In the genomic region with DNA sequence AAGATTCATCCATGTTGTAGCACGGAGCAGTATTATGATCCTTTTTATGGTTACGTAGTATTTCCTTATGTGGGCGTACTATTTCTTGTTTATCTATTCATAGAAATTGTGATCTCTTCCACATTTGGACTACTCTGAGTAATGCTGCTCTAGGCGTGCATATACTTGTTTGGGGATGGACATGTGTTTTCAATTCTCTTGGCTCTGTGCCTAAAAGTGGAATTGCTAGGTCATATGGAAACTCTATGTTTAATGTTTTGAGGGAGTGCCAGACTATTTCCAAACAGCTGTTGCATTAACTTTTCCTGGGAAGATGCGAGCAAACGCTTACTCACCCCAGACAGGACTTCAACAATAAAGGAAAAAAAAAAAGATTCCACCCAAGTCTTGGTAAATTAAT, we compare ENCODE assay signal across 23 mouse cellular contexts.
A peak's percentile ranks its signal among the peaks of the same experiment; 100 is the strongest.
DNase-seq lines count a peak whose midpoint lies in the region; ATAC-seq lines count a peak whose summit lies in the region.
"Had no signal": no experiment of that assay in that cellular context is flagged by ENCODE, and none has a peak within 500 bp of the region (broad histone marks: within the 10 kb centered on the region; RNA-seq: fewer than 3 reads in every experiment).

No protein-coding gene starts in this region.

- H3K4me3 ChIP-seq in lung, embryonic 16.5 days (ENCODE audit: low read length) = no peak overlapping the region
- no peak overlapping the region for H3K4me3 ChIP-seq in embryonic facial prominence, embryonic 14.5 days (ENCODE audit: low read depth, low read length)
- no peak overlapping the region for H3K4me3 ChIP-seq in intestine, embryonic 16.5 days (ENCODE audit: low read length)
- H3K4me3 ChIP-seq: embryonic facial prominence, embryonic 12.5 days; forebrain, embryonic 10.5 days; layer of hippocampus, adult 2 months; liver, embryonic 12.5 days; stomach, embryonic 15.5 days had no signal

- H3K27me3 ChIP-seq in lung, embryonic 16.5 days (ENCODE audit: control insufficient read depth, insufficient read depth, low read depth, low read length) = no peaks in the 10 kb centered on the region
- H3K27me3 ChIP-seq in embryonic facial prominence, embryonic 14.5 days (replicated peaks; ENCODE audit: control insufficient read depth, insufficient read depth, low read length) = no peaks in the 10 kb centered on the region
- H3K27me3 ChIP-seq in intestine, embryonic 16.5 days (replicated peaks; ENCODE audit: control insufficient read depth, insufficient read depth, low read length) = no peaks in the 10 kb centered on the region
- H3K27me3 ChIP-seq: embryonic facial prominence, embryonic 12.5 days; liver, embryonic 12.5 days; stomach, embryonic 15.5 days had no signal

- 63% methylated on average over 6 of the region's 6 CpGs for WGBS in lung, embryonic 16.5 days
- 41% methylated on average over 6 of the region's 6 CpGs for WGBS in embryonic facial prominence, embryonic 14.5 days
- 75% methylated on average over 6 of the region's 6 CpGs for WGBS in intestine, embryonic 16.5 days

- no peaks in the 10 kb centered on the region for H3K36me3 ChIP-seq in lung, embryonic 16.5 days (ENCODE audit: control insufficient read depth, insufficient read depth, low read length)
- H3K36me3 ChIP-seq in embryonic facial prominence, embryonic 14.5 days (ENCODE audit: control insufficient read depth, insufficient read depth, low read length) = no peaks in the 10 kb centered on the region
- H3K36me3 ChIP-seq in intestine, embryonic 16.5 days (ENCODE audit: control insufficient read depth, insufficient read depth, low read length) = no peaks in the 10 kb centered on the region
- H3K36me3 ChIP-seq: embryonic facial prominence, embryonic 12.5 days; forebrain, embryonic 10.5 days; G1E; liver, embryonic 12.5 days; stomach, embryonic 15.5 days had no signal

- H3K27ac ChIP-seq in lung, embryonic 16.5 days (ENCODE audit: low read length) = no peak overlapping the region
- peak overlapping the region; percentile 58; the same call in 1 of the 2 replicates for H3K27ac ChIP-seq in embryonic facial prominence, embryonic 14.5 days (replicated peaks; ENCODE audit: low read depth, low read length)
- H3K27ac ChIP-seq in intestine, embryonic 16.5 days (ENCODE audit: low read length) = peak overlapping the region; percentile 45; the same call in 1 of the 2 replicates
- H3K27ac ChIP-seq: embryonic facial prominence, embryonic 12.5 days; forebrain, embryonic 10.5 days; layer of hippocampus, adult 2 months; liver, embryonic 12.5 days; stomach, embryonic 15.5 days had no signal

- no peak overlapping the region for H3K9ac ChIP-seq in lung, embryonic 16.5 days (ENCODE audit: low read length)
- H3K9ac ChIP-seq in embryonic facial prominence, embryonic 14.5 days (ENCODE audit: low read depth, low read length) = no peak overlapping the region
- no peak overlapping the region for H3K9ac ChIP-seq in intestine, embryonic 16.5 days (ENCODE audit: low read depth, low read length)
- H3K9ac ChIP-seq: embryonic facial prominence, embryonic 12.5 days; liver, embryonic 12.5 days; stomach, embryonic 15.5 days had no signal

- H3K4me2 ChIP-seq in lung, embryonic 16.5 days (ENCODE audit: low read depth, low read length) = no peak overlapping the region
- no peak overlapping the region for H3K4me2 ChIP-seq in embryonic facial prominence, embryonic 14.5 days (ENCODE audit: low read depth, low read length)
- H3K4me2 ChIP-seq in intestine, embryonic 16.5 days (ENCODE audit: low read depth, low read length) = no peak overlapping the region
- H3K4me2 ChIP-seq: embryonic facial prominence, embryonic 12.5 days; liver, embryonic 12.5 days; stomach, embryonic 15.5 days had no signal

- DNase-seq in cerebellum, postnatal 10 days = peak; percentile 33 to 61
- no peak for DNase-seq in cerebellum, postnatal 25 days
- no peak for DNase-seq in lung, postnatal 25 days (ENCODE audit: low spot score)
- peak; percentile 93 for DNase-seq in embryonic facial prominence, embryonic 14.5 days (ENCODE audit: low spot score)
- no peak for DNase-seq in right cerebral cortex, postnatal 4 days
- DNase-seq: adrenal gland, postnatal 14 days; heart, adult 18-20 months; heart, postnatal 4 days; kidney, adult 8-10 months; kidney, postnatal 14 days; lung, postnatal 36 days; right cerebral cortex, postnatal 14 days had no signal

- peak; percentile 79; the same call in 1 of the 2 replicates for ATAC-seq in lung, embryonic 16.5 days (ENCODE audit: low read depth)
- peak; percentile 77; the same call in 1 of the 2 replicates for ATAC-seq in embryonic facial prominence, embryonic 14.5 days (ENCODE audit: low read depth)
- peak; percentile 52; the same call in 1 of the 2 replicates for ATAC-seq in intestine, embryonic 16.5 days
- ATAC-seq in CD4-positive, CD25-positive, alpha-beta regulatory T cell, adult 4 months = no peak
- ATAC-seq: hindbrain, embryonic 16.5 days; liver, embryonic 12.5 days; midbrain, embryonic 16.5 days had no signal

- H3K9me3 ChIP-seq in lung, embryonic 16.5 days (ENCODE audit: control insufficient read depth, low read length) = no peaks in the 10 kb centered on the region
- no peaks in the 10 kb centered on the region for H3K9me3 ChIP-seq in embryonic facial prominence, embryonic 14.5 days (ENCODE audit: control insufficient read depth, low read length)
- H3K9me3 ChIP-seq in intestine, embryonic 16.5 days (ENCODE audit: control insufficient read depth, low read length) = no peaks in the 10 kb centered on the region
- H3K9me3 ChIP-seq: embryonic facial prominence, embryonic 12.5 days; forebrain, embryonic 10.5 days; G1E; liver, embryonic 12.5 days; stomach, embryonic 15.5 days had no signal

- H3K4me1 ChIP-seq in lung, embryonic 16.5 days (replicated peaks; ENCODE audit: control insufficient read depth, insufficient read depth, low read length) = no peaks in the 10 kb centered on the region; the same call in 1 of the 2 replicates
- no peaks in the 10 kb centered on the region; the same call in 1 of the 2 replicates for H3K4me1 ChIP-seq in embryonic facial prominence, embryonic 14.5 days (ENCODE audit: control insufficient read depth, insufficient read depth, low read length)
- 0 out of 2 replicates have a peak, but pooled peaks cover 3% of the 10 kb centered on the region for H3K4me1 ChIP-seq in intestine, embryonic 16.5 days (ENCODE audit: control insufficient read depth, insufficient read depth, low read length)
- H3K4me1 ChIP-seq: embryonic facial prominence, embryonic 12.5 days; forebrain, embryonic 10.5 days; liver, embryonic 12.5 days; stomach, embryonic 15.5 days had no signal

Comparison
In these comparisons a context has a peak if more than half of its experiments do, and no peak if none do; other contexts are left out.
1. DNase-seq: peak in cerebellum, postnatal 10 days (2 of 2) and embryonic facial prominence, embryonic 14.5 days (single experiment); none in cerebellum, postnatal 25 days (0 of 2), lung, postnatal 25 days (single experiment) and right cerebral cortex, postnatal 4 days (single experiment).